Mouse (Mus musculus): Measurements from ENCODE around the gene Coro2b. TPM values are rescaled to one million over a fixed set of nuclear protein-coding genes. Genes with fewer than 3 reads are reported as not detected.

Gene Coro2b
- polyA plus RNA-seq, 1 experiment = 0.13 TPM

- Histone ChIP-seq H3K4me3 (replicated peaks) (no peak overlapping the region), H3K9me3 (no peaks in the 10 kb centered on the region), H3K4me1 (peaks cover 18% of the 10 kb centered on the region), H3K36me3 (replicated peaks; ENCODE audit: low read length) (no peaks in the 10 kb centered on the region), H3K27me3 (replicated peaks) (peaks cover 85% of the 10 kb centered on the region)
- TF ChIP-seq FLI1 (IDR thresholded peaks at IDR 0.05; ENCODE audit: low read length) (no peak), GATA1 (IDR thresholded peaks at IDR 0.05; ENCODE audit: borderline replicate concordance, low read length) (no peak)
Observed at GRCm38 (mm10) chr9:62519787-62520503, 16.9 kb downstream of the Coro2b start.

- H3K4me1 ChIP-seq = peaks cover 18% of the 10 kb centered on the region
- no peaks in the 10 kb centered on the region for H3K36me3 ChIP-seq (replicated peaks; ENCODE audit: low read length)
- no peak overlapping the region for H3K4me3 ChIP-seq (replicated peaks)
- H3K27me3 ChIP-seq (replicated peaks) = peaks cover 86% of the 10 kb centered on the region
- no peak for TF ChIP-seq FLI1 (IDR thresholded peaks at IDR 0.05; ENCODE audit: low read length)
- TF ChIP-seq GATA1 (IDR thresholded peaks at IDR 0.05; ENCODE audit: borderline replicate concordance, low read length) = no peak
- H3K9me3 ChIP-seq = no peaks in the 10 kb centered on the region
Observed at GRCm38 (mm10) chr9:62519334-62519733, 17.5 kb downstream of the Coro2b start.

GRCm38 (mm10) chr9:62518572-62518971 is 18.3 kb downstream of the Coro2b start:
- Histone ChIP-seq H3K4me1 (peaks cover 16% of the 10 kb centered on the region), H3K4me3 (replicated peaks) (no peak overlapping the region), H3K36me3 (replicated peaks; ENCODE audit: low read length) (no peaks in the 10 kb centered on the region), H3K9me3 (no peaks in the 10 kb centered on the region), H3K27me3 (replicated peaks) (peaks cover 85% of the 10 kb centered on the region)
- TF ChIP-seq GATA1 (IDR thresholded peaks at IDR 0.05; ENCODE audit: borderline replicate concordance, low read length) = no peak
- no peak for TF ChIP-seq FLI1 (IDR thresholded peaks at IDR 0.05; ENCODE audit: low read length)

- H3K9me3 ChIP-seq = no peaks in the 10 kb centered on the region
- peaks cover 3% of the 10 kb centered on the region for H3K4me1 ChIP-seq
- no peak overlapping the region for H3K4me3 ChIP-seq (replicated peaks)
- no peak for TF ChIP-seq GATA1 (IDR thresholded peaks at IDR 0.05; ENCODE audit: borderline replicate concordance, low read length)
- TF ChIP-seq FLI1 (IDR thresholded peaks at IDR 0.05; ENCODE audit: low read length) = no peak
- peaks cover 75% of the 10 kb centered on the region for H3K27me3 ChIP-seq (replicated peaks)
- no peaks in the 10 kb centered on the region for H3K36me3 ChIP-seq (replicated peaks; ENCODE audit: low read length)
Observed at GRCm38 (mm10) chr9:62517112-62517957, 19.5 kb downstream of the Coro2b start.

GRCm38 (mm10) chr9:62515138-62515537 is 21.7 kb downstream of the Coro2b start:
- Histone ChIP-seq H3K36me3 (replicated peaks; ENCODE audit: low read length) (no peaks in the 10 kb centered on the region), H3K9me3 (peaks cover 3% of the 10 kb centered on the region; the same call in 1 of the 2 replicates), H3K27me3 (replicated peaks) (peaks cover 62% of the 10 kb centered on the region), H3K4me3 (replicated peaks) (no peak overlapping the region), H3K4me1 (no peaks in the 10 kb centered on the region)
- no peak for TF ChIP-seq GATA1 (IDR thresholded peaks at IDR 0.05; ENCODE audit: borderline replicate concordance, low read length)
- TF ChIP-seq FLI1 (IDR thresholded peaks at IDR 0.05; ENCODE audit: low read length) = no peak

- peaks cover 3% of the 10 kb centered on the region; the same call in 1 of the 2 replicates for H3K9me3 ChIP-seq
- H3K36me3 ChIP-seq (replicated peaks; ENCODE audit: low read length) = no peaks in the 10 kb centered on the region
- no peaks in the 10 kb centered on the region for H3K4me1 ChIP-seq
- H3K4me3 ChIP-seq (replicated peaks) = no peak overlapping the region
- TF ChIP-seq FLI1 (IDR thresholded peaks at IDR 0.05; ENCODE audit: low read length) (no peak), GATA1 (IDR thresholded peaks at IDR 0.05; ENCODE audit: borderline replicate concordance, low read length) (no peak)
- H3K27me3 ChIP-seq (replicated peaks) = peaks cover 52% of the 10 kb centered on the region
Observed at GRCm38 (mm10) chr9:62513492-62514133, 23.2 kb downstream of the Coro2b start.

GRCm38 (mm10) chr9:62510530-62510936 is 26.3 kb downstream of the Coro2b start:
- TF ChIP-seq GATA1 (IDR thresholded peaks at IDR 0.05; ENCODE audit: borderline replicate concordance, low read length) = no peak
- TF ChIP-seq FLI1 (IDR thresholded peaks at IDR 0.05; ENCODE audit: low read length) = no peak
- Histone ChIP-seq H3K4me3 (replicated peaks) (no peak overlapping the region), H3K4me1 (no peaks in the 10 kb centered on the region), H3K9me3 (peaks cover 3% of the 10 kb centered on the region; the same call in 1 of the 2 replicates), H3K36me3 (replicated peaks; ENCODE audit: low read length) (no peaks in the 10 kb centered on the region), H3K27me3 (replicated peaks) (peaks cover 48% of the 10 kb centered on the region)

- no peak for TF ChIP-seq FLI1 (IDR thresholded peaks at IDR 0.05; ENCODE audit: low read length)
- TF ChIP-seq GATA1 (IDR thresholded peaks at IDR 0.05; ENCODE audit: borderline replicate concordance, low read length) = no peak
- H3K27me3 ChIP-seq (replicated peaks) = peaks cover 42% of the 10 kb centered on the region
- H3K9me3 ChIP-seq = peaks cover 3% of the 10 kb centered on the region; the same call in 1 of the 2 replicates
- no peaks in the 10 kb centered on the region for H3K36me3 ChIP-seq (replicated peaks; ENCODE audit: low read length)
- H3K4me1 ChIP-seq = no peaks in the 10 kb centered on the region
- no peak overlapping the region for H3K4me3 ChIP-seq (replicated peaks)
Observed at GRCm38 (mm10) chr9:62509617-62510016, 27.2 kb downstream of the Coro2b start.

GRCm38 (mm10) chr9:62508740-62509524 is 27.9 kb downstream of the Coro2b start:
- peaks cover 3% of the 10 kb centered on the region; the same call in 1 of the 2 replicates for H3K9me3 ChIP-seq
- no peak overlapping the region for H3K4me3 ChIP-seq (replicated peaks)
- H3K27me3 ChIP-seq (replicated peaks) = peaks cover 35% of the 10 kb centered on the region
- TF ChIP-seq GATA1 (IDR thresholded peaks at IDR 0.05; ENCODE audit: borderline replicate concordance, low read length) (no peak), FLI1 (IDR thresholded peaks at IDR 0.05; ENCODE audit: low read length) (no peak)
- H3K4me1 ChIP-seq = no peaks in the 10 kb centered on the region
- H3K36me3 ChIP-seq (replicated peaks; ENCODE audit: low read length) = no peaks in the 10 kb centered on the region

All from megakaryocyte, embryonic 14.5 days (primary cell).